Mouse (Mus musculus) regulatory T cell (primary cell): ENCODE data around the gene Sh3bgrl.
"Not testable (repeated sequence)": the region's sequence is repeated elsewhere in the genome, so short reads cannot be mapped to it uniquely, and the experiment has no call there.

Experiments used
- in situ Hi-C: fragments of 300-600 bp; cut with MboI, MseI; formaldehyde crosslinking; loops from one replicate; pipeline ENCODE4 v1.15.1; 2025; ENCODE audit warnings: high pct_unique_total_duplicates

Gene Sh3bgrl

GRCm38 (mm10) chrX:109095245-109096242, at the start of gene Sh3bgrl:
Gene Sh3bgrl (plus strand): TSS chrX:109095365.
- in situ Hi-C loops = no loop called here

DNA sequence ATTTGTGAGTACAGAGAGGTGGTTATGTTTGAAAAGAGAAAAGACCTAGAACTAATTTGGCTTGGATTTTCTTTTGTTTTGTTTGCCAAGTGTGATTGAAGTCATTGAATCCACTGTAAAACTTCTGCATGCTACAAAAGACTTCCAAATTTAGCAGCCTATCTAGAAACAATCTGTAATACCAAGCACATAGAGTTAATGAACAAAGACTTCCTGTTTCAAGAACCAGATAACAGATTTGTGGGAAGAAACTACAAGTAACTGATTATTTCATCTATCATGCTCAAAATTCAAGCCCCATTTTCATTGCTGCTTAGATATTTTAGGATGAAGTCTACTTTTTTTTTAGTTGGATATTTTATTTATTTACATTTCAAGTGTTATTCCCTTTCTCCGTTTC, 47.4 kb upstream of the Sh3bgrl start:
- in situ Hi-C loops = no loop called here

DNA sequence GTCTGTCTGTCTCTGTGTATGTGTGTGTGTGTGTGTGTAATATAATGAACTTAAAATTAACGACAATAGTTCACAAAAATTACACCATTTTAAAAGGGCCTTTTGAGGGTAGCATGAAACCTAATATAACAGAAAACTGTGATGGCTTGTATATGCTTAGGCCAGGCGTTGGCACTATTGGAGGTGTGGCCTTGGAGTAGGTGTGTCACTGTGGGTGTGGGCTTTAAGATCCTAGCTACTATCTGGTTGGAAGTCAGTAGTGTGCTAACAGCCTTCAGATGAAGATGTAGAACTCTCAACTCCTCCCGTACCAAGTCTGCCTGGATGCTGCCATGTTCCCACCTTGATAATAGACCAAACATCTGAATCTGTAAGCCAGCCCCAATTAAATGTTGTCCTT, 23.4 kb upstream of the Sh3bgrl start:
- in situ Hi-C loops = no loop called here

- in situ Hi-C loops = no loop called here
Observed at GRCm38 (mm10) chrX:109075716-109076115, 19.4 kb upstream of the Sh3bgrl start.

- in situ Hi-C loops = no loop called here
Observed at GRCm38 (mm10) chrX:109076355-109076754, 18.8 kb upstream of the Sh3bgrl start.

DNA sequence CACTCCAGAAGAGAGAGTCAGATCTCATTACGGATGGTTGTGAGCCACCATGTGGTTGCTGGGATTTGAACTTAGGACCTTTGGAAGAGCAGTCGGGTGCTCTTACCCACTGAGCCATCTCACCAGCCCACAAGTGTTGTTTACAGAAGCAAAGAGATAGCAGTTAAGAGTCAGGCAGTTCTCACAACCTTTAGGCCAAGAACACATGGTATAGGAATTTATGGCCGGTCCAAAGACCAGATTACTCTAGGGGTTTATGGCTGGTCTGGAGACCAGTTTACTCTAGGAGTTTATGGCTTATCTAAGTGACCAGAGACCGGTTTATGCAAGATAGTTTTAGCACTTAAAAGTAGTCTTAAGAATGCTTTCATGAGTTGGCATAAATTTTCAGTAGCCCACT, 15.8 kb upstream of the Sh3bgrl start:
- in situ Hi-C loops = not testable (repeated sequence)

- in situ Hi-C loops = loop anchor here (10.0 kb wide), 1 partner anchor 552 kb away; no protein-coding TSS in a partner anchor
Observed at GRCm38 (mm10) chrX:109087073-109087472, 8.1 kb upstream of the Sh3bgrl start.

DNA sequence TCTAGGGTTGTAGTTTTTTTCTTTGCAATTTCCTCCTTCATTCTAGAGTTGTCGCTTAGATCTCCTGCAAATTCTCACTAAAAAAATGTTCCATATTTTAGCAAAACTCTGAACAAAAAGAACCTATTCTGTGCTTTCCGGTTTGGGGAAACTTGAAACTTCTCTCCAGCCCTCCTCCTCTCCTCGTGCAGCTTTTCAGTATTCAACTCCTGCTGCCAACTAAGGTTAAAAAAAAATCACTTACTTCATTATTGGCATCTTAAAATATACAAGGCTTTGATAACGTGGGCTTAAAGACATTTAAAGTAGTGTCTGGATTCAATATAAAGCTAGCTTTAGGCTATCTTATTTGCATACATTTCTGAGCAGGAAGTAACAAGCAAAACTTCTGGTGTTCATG, 365 bp upstream of the Sh3bgrl start:
- in situ Hi-C loops = no loop called here

GRCm38 (mm10) chrX:109098511-109098910, 3.3 kb downstream of the Sh3bgrl start:
- in situ Hi-C loops = no loop called here

DNA sequence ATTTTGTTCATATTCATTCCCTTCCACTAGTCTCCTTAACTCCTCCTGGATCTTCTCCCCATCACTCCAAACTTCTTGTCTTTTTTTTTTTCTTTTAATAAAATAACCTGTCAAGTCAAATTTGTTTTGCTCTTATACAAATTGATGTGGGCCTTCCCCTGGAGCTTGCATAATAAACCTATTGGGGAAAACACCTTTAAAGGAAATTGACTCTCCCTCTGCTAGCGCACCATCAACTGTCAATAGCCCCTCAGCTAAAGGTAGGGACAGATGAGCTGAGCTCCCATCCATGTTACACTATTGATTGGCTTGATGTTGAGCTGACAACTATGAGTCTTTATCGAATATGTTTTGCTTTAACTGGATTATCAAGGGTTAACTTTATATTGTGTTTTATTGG, 5.3 kb downstream of the Sh3bgrl start:
- in situ Hi-C loops = no loop called here

DNA sequence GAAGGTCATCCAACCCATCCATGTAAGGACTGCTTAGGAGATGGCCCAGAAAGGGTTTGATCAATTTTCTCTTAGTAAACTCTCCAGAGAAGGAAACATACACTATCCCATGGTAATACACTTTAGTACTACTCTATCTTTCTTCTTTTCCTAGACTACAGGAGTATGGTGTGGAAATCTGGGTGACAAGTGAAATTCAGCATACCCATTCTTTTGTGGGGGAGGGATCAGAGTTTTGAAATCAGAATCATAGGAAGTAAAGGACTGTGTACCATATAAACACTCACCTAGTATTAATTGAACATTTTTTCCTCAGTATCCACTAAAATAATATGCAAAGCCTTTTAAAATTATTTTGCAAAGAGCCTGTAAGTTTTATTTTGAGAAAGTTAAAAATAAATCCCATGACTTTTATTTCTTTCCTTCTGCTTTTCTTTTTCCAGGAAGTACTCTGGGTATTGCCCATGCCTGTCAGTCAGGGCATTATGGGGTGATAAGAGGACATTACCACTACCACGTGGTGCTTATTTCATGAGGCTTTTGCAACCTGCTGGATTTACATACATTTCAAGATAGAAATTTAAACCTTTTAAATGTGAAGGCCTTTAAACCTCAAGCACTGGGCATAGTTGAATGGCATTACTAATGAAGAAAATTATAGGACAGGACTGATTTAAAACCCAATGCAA, 13.1 kb downstream of the Sh3bgrl start:
- in situ Hi-C loops = no loop called here

DNA sequence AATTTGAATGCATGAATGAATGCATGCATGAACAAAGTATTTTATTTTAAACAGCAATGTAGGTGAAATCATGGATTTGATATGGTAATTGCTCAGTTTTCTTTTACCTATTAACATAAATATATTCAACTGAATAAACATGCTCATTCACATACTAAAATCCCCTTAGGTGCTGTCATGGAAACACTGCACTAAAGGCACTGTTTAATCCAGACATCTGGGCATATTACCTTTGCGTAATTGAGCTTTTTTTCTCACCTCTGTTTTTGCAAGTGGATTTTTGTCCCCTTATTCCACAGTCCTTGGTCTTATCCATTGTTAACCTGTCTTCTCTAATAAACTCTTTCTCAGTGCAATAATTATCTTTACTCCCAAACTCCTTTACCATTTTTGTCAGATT, 17.7 kb downstream of the Sh3bgrl start:
- in situ Hi-C loops = no loop called here

GRCm38 (mm10) chrX:109113401-109114280, 18.5 kb downstream of the Sh3bgrl start:
- in situ Hi-C loops = no loop called here

DNA sequence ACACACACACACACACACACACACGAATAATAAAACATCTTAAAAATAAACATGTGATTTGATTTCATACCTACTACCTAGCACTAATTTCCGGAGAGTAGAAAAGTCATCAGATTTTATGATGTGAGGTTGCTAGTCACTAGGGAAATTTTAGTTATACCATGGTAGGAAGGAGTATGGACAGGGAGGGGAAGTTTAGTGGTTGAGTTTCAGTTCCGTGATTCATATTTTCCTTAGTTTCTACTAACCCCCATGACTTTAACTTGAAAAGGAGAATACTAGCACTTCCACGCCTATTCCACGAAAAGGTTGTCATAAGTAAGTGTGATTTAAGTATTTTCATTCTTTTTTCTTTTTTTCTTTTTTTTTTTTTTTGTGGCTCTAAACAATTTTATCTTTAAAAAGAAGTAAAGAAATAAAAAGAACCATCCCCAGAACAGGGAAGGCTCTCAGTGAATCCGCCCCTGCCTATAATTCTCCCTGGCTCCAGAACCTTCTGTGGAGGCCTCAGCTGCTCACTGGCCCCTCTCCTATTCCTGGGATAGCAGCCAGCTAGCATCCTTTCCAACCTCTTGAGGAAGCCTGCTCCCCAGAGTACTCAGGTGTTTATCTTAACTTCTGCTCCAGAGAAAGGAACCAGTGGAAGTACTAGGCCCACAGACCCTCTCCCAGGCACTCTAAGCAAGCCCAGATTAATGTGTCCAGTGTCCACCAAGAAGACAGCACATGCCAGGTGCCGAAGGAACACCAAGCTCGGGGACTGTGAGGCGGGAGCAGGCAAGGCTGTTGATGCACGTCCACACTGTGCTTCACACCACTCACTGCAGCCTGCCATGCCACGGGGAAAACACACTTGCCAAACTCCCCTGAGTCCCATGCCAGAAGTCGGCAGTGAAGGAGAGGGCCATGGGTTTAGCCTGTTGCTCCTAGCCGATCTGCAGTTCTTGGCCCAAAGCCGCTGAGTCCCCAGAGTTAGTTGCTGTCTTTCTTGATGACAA, 25.0 kb downstream of the Sh3bgrl start:
- in situ Hi-C loops = no loop called here

DNA sequence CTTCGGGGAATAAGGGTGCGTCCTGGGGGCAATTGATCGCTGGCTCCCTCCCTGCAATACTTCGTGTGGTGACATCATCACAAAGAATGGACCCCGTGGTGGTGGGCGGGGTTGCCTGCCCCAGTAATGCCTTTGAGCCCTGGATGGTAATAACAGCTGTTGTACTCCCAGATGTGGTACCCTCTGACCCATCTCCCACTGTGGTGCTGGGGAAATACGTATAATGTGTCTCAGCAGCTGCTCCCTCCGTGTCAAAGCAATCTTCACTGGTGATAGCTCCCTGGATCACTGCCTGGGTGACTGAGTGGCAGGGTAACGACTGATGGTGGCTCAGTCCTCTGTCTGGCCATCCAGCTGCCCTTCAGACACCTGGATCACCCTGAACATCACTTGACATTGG, 26.0 kb downstream of the Sh3bgrl start:
- in situ Hi-C loops = no loop called here

GRCm38 (mm10) chrX:109122670-109123069, 27.5 kb downstream of the Sh3bgrl start:
- in situ Hi-C loops = no loop called here

DNA sequence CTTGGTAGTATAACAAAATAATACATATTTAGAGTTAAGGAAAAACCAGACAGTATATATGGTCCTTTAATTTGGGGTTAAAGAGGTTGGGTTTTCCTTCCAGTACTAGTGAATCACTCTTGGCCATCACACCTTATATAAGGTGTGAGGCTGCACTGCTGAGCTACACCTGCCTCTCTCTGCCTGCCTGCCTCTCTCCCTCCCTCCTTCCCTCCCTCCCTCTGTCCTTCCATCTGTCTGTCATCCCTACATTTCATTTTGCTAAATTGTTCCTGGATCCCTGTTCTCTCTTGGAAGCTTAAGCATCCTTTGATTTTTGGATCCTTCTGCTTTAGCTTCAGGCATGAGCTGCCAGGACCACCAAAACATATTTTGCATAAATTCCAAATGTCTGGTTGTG, 28.6 kb downstream of the Sh3bgrl start:
- in situ Hi-C loops = no loop called here

DNA sequence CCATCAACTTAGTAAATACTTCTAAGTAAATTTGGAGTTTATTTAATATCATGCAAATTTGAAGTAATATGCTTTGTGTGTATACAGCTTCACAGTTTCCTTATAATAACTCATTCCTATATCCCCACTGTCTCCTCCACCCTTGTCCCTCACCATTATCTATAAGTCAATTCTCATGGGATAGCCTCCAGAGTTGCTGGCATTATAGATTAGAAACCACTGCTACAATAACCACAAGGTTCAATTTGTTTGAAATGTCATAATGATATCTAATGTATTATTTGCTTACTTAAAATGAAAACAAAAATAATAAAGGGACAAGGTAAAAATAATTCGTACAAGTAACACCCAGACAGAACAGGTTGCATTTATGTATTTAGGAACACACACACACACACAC, 31.7 kb downstream of the Sh3bgrl start:
- in situ Hi-C loops = no loop called here

GRCm38 (mm10) chrX:109127551-109128088, 32.5 kb downstream of the Sh3bgrl start:
- in situ Hi-C loops = no loop called here

DNA sequence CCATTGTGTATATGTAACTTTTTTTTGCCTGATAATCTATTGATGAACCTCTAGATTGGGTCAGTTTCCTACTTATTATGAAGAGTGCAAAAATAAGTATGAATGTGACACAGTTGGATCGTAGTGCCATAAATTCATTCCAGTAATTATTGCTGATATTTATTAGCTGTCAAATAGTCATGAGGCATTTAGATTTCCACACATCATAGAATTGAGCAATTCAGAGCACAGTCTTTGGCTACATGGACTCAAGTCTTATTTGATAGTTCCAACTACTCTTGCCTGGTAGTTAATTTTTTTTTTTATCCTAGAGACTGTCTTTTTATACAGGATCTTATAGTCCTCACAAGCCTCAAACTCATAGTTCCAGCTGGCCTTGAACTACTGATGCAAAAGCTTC, 34.9 kb downstream of the Sh3bgrl start:
- in situ Hi-C loops = no loop called here
